Mouse (Mus musculus) v-Abl transformed pro-B cells (cell line): ENCODE results near the gene Kif14.

Experiments used
- in situ Hi-C, 2 experiments: fragments of 400-800 bp; cut with MboI; formaldehyde crosslinking; loops; one replicate each; pipeline ENCODE4 v1.15.1; 2025; ENCODE audit not compliant: unreplicated experiment in 2 of 2

The Kif14 gene

DNA sequence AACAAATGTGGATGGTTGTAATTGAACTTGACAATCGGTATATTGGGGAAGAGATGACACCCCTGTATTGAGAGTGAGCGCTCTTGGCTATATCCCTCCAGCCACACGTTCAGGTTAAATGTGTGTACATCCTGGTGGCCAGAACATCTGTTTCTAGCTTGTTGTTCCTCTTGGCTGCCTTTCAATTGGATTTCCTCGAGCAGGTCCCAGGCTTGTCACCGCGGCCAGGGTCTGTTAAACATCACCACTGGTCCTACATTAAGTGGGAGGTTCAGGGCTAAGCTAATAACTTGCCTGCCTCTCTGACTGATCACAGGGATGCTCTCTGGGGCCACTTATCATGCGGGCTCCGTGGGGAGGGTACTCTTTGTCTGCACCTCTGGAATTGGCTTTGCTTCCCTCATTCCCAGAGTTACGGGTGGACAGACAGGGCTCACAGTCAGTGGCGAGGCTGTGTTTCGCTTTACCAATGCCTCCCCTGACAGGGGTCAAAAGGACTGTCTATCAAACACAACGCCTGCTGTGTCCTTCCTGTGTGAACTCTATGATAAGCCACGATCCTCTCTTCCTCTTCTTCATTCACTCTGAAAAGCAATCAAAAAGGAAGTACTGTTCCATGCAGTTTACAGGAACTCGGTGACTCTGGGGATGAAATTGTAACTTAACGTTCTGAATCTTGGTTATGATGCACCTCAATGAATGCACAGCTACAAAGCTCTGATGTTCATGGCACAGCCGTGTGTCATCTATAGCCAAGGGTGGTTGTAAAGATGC lies 111.9 kb downstream of the Kif14 start:
- in situ Hi-C loops: no loop called here

DNA sequence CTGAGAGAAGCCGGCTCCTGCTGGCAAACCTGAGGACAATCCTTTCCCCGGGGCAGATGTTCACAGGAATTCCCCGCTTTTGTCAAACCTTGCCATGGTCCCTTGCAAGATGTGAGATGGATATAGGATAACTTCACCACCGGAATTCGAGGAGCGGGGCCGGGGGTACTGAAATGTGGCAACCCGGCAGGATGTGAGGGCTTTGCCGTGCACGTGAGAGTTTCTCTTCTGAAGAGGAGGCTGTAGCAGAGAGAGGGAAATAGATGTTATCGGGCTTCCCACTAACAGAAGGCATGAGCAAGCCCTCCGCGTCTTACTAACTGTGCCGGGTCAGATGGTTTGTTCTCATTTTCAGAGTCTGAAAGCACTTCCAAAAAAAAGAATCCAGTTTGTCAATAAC lies 113.2 kb downstream of the Kif14 start:
- in situ Hi-C loops: no loop called here

DNA sequence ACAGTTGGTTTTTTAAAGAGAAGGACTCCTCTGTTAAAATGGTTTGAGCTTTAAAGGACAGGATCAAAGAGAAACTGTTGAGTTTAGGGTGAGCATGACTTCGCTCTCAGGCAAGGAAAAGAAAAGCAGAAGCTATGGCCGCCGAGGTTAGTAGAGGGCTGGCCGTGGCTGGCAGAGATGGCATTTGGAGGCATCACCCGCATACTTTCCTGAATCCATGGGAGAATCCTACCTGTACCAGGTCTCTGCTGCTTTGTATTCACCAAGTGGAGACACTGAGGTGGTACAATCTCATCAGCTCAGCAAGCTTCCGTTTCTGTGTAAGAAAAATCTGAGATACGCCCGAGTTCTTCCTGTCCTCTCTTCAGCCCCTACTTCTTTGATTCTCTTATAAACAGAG lies 114.1 kb downstream of the Kif14 start:
- in situ Hi-C loops: no loop called here
